Mouse (Mus musculus): ENCODE data around the gene Krt8. TPM values are rescaled to one million over a fixed set of nuclear protein-coding genes. Genes with fewer than 3 reads are reported as not detected.
A peak's percentile ranks its signal among the peaks of the same experiment; 100 is the strongest.

Gene Krt8
- polyA plus RNA-seq, 1 experiment from 2014 or later: 775 TPM

DNA sequence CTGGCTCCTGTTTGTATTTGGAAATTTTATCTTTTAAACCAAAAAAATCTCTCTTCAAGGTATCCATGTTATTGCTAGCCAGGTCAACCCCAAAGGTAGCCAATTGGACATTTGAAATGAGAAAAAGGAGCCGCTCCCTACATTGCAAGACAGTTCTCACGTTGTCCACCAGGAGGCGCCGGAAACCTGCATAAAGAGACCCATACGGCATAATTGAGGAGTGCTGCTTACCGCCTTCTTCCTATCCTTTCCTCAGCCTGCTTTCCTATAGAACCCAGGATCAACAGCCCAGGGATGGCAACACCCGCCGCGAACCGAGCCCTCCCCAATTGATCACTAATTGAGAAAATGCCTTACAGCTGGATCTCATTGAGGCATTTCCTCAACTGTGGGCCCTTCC, 16.2 kb downstream of the Krt8 start:
- H3K4me2 ChIP-seq (replicated peaks): no peak overlapping the region
- H3K36me3 ChIP-seq: no peaks in the 10 kb centered on the region
- under 1% methylated on average over 10 of the region's 10 CpGs for WGBS
- H3K4me3 ChIP-seq (replicated peaks): no peak overlapping the region
- no peak overlapping the region for H3K9ac ChIP-seq
- no peaks in the 10 kb centered on the region for H3K9me3 ChIP-seq
- H3K27ac ChIP-seq: no peak overlapping the region
- peaks cover 12% of the 10 kb centered on the region for H3K4me1 ChIP-seq (replicated peaks)
- H3K27me3 ChIP-seq (replicated peaks): no peaks in the 10 kb centered on the region
- 0 out of 2 replicates have a peak, but pooled peaks have one; percentile 29 for ATAC-seq

- H3K27ac ChIP-seq: no peak overlapping the region
- H3K27me3 ChIP-seq (replicated peaks): no peaks in the 10 kb centered on the region
- H3K4me1 ChIP-seq (replicated peaks): peaks cover 14% of the 10 kb centered on the region
- H3K4me2 ChIP-seq (replicated peaks): peak overlapping the region; percentile 25; the same call in 1 of the 2 replicates
- no peak overlapping the region for H3K9ac ChIP-seq
- H3K36me3 ChIP-seq: no peaks in the 10 kb centered on the region
- WGBS: 20% methylated on average over 6 of the region's 6 CpGs
- ATAC-seq: no peak
- H3K4me3 ChIP-seq (replicated peaks): no peak overlapping the region
- no peaks in the 10 kb centered on the region for H3K9me3 ChIP-seq
These were observed 19.5 kb downstream of the Krt8 start for GRCm38 (mm10) chr15:101984746-101985145.

- Histone ChIP-seq H3K4me3 (replicated peaks) (peak overlapping the region; percentile 29; the same call in 1 of the 2 replicates), H3K27me3 (replicated peaks) (no peaks in the 10 kb centered on the region), H3K4me1 (replicated peaks) (peaks cover 14% of the 10 kb centered on the region), H3K9me3 (no peaks in the 10 kb centered on the region), H3K4me2 (replicated peaks) (peak overlapping the region; percentile 63), H3K27ac (peak overlapping the region; percentile 82), H3K36me3 (no peaks in the 10 kb centered on the region), H3K9ac (peak overlapping the region; percentile 30; the same call in 1 of the 2 replicates)
- 3% methylated on average over 15 of the region's 15 CpGs for WGBS
- peak; percentile 93 for ATAC-seq
These were observed 20.2 kb downstream of the Krt8 start for GRCm38 (mm10) chr15:101983949-101984601.

DNA sequence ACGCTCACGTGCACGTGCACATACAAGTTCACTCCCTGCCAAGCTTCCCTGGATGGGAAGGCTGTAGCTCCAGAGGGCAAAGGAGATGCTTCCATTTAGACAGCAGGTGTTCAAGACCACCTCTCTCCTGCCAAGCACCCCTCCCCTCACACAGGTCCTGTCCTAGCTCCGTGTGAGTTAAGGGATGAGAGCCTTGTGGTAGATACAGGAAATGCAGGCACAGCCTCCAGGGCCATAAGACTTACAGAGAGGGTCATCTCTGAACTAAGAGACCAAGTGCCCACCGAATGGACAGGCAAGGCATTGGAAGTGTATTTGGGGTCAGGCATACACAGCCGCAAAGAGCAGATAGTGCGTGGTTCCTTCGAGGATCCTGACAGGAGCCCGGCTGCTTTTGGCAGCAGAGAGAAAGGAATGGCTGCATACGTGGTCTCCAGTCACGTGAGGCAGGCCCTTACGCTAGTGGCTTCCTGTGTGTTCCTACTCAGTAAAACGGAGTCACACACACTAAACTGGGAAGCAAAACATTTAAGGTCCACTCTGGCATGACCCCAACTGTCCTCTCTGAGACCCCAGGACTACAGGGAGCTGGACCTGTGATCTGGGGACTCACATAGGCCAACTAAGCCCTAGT, 20.9 kb downstream of the Krt8 start:
- Histone ChIP-seq H3K9ac (0 out of 2 replicates have a peak overlapping the region, but pooled peaks have one; percentile 30), H3K36me3 (no peaks in the 10 kb centered on the region), H3K9me3 (no peaks in the 10 kb centered on the region), H3K4me3 (replicated peaks) (0 out of 2 replicates have a peak overlapping the region, but pooled peaks have one; percentile 29), H3K4me2 (replicated peaks) (peak overlapping the region; percentile 63), H3K27ac (peak overlapping the region; percentile 82), H3K4me1 (replicated peaks) (peaks cover 16% of the 10 kb centered on the region), H3K27me3 (replicated peaks) (no peaks in the 10 kb centered on the region)
- ATAC-seq: no peak
- WGBS: 78% methylated on average over 13 of the region's 13 CpGs

- Histone ChIP-seq H3K9ac (no peak overlapping the region), H3K36me3 (no peaks in the 10 kb centered on the region), H3K27me3 (replicated peaks) (no peaks in the 10 kb centered on the region), H3K4me1 (replicated peaks) (peaks cover 38% of the 10 kb centered on the region), H3K4me2 (replicated peaks) (no peak overlapping the region), H3K9me3 (no peaks in the 10 kb centered on the region), H3K4me3 (replicated peaks) (no peak overlapping the region), H3K27ac (peak overlapping the region; percentile 18; the same call in 1 of the 2 replicates)
- 51% methylated on average over 6 of the region's 6 CpGs for WGBS
- no peak for ATAC-seq
These were observed 23.4 kb downstream of the Krt8 start for GRCm38 (mm10) chr15:101980849-101981248.

DNA sequence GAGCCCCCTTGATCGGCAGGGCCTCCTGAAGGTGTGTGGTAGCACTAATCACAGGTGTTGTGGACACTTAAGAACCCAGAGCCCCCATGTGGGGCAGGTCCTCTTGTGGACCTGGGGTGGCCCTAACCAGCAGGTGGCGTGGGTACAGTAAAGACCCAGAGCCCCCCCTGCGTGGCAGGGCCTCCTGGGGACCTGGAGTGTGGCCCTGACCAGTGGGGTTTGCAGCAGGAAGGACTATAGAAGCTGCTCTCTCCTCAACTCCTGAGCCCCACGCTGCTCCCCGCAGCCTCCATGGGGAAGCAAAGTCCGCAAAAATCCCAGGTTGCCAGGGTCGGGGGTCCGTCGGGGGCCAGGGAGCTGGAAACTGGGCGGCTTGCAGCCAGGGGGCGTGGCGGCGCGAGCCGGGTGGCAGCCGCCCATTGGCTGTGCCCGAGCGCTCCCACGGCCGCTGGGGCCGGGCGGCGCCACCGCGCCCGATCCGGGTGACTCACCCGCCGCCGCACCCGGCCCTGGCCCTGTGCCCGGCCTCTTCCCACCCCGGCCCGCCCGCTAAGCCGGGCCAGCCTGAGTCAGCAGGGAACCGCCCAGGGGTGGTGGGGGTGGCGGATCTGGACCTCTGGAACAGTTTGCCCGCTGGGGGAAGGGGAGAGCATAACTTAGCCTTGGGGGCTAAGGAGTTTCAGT, 27.1 kb downstream of the Krt8 start:
- 2% methylated on average over 39 of the region's 39 CpGs for WGBS
- no peaks in the 10 kb centered on the region for H3K27me3 ChIP-seq (replicated peaks)
- H3K4me2 ChIP-seq (replicated peaks): peak overlapping the region; percentile 65
- peaks cover 52% of the 10 kb centered on the region for H3K4me1 ChIP-seq (replicated peaks)
- H3K36me3 ChIP-seq: no peaks in the 10 kb centered on the region
- H3K27ac ChIP-seq: peak overlapping the region; percentile 97
- no peaks in the 10 kb centered on the region for H3K9me3 ChIP-seq
- ATAC-seq: peak; percentile 92
- H3K4me3 ChIP-seq (replicated peaks): peak overlapping the region; percentile 23
- H3K9ac ChIP-seq: peak overlapping the region; percentile 56

GRCm38 (mm10) chr15:101976641-101977040, 27.6 kb downstream of the Krt8 start:
- WGBS: 43% methylated on average over 3 of the region's 3 CpGs
- Histone ChIP-seq H3K4me1 (replicated peaks) (peaks cover 52% of the 10 kb centered on the region), H3K27me3 (replicated peaks) (no peaks in the 10 kb centered on the region), H3K4me2 (replicated peaks) (peak overlapping the region; percentile 65), H3K27ac (peak overlapping the region; percentile 97), H3K36me3 (no peaks in the 10 kb centered on the region), H3K9me3 (no peaks in the 10 kb centered on the region), H3K4me3 (replicated peaks) (no peak overlapping the region), H3K9ac (peak overlapping the region; percentile 56)
- no peak for ATAC-seq

- peak overlapping the region; percentile 97 for H3K27ac ChIP-seq
- no peak overlapping the region for H3K9ac ChIP-seq
- peak; percentile 75 for ATAC-seq
- H3K4me1 ChIP-seq (replicated peaks): peaks cover 52% of the 10 kb centered on the region
- H3K27me3 ChIP-seq (replicated peaks): no peaks in the 10 kb centered on the region
- H3K4me3 ChIP-seq (replicated peaks): no peak overlapping the region
- WGBS: 46% methylated on average over 5 of the region's 5 CpGs
- peak overlapping the region; percentile 24; the same call in 1 of the 2 replicates for H3K4me2 ChIP-seq (replicated peaks)
- H3K36me3 ChIP-seq: no peaks in the 10 kb centered on the region
- no peaks in the 10 kb centered on the region for H3K9me3 ChIP-seq
These were observed 28.3 kb downstream of the Krt8 start for GRCm38 (mm10) chr15:101976023-101976422.

GRCm38 (mm10) chr15:101974083-101974845, 30.0 kb downstream of the Krt8 start:
- no peak overlapping the region for H3K9ac ChIP-seq
- peak overlapping the region; percentile 33; the same call in 1 of the 2 replicates for H3K27ac ChIP-seq
- no peaks in the 10 kb centered on the region for H3K9me3 ChIP-seq
- H3K4me2 ChIP-seq (replicated peaks): no peak overlapping the region
- ATAC-seq: no peak
- H3K27me3 ChIP-seq (replicated peaks): no peaks in the 10 kb centered on the region
- H3K4me1 ChIP-seq (replicated peaks): peaks cover 47% of the 10 kb centered on the region
- 58% methylated on average over 16 of the region's 16 CpGs for WGBS
- no peaks in the 10 kb centered on the region for H3K36me3 ChIP-seq
- no peak overlapping the region for H3K4me3 ChIP-seq (replicated peaks)

DNA sequence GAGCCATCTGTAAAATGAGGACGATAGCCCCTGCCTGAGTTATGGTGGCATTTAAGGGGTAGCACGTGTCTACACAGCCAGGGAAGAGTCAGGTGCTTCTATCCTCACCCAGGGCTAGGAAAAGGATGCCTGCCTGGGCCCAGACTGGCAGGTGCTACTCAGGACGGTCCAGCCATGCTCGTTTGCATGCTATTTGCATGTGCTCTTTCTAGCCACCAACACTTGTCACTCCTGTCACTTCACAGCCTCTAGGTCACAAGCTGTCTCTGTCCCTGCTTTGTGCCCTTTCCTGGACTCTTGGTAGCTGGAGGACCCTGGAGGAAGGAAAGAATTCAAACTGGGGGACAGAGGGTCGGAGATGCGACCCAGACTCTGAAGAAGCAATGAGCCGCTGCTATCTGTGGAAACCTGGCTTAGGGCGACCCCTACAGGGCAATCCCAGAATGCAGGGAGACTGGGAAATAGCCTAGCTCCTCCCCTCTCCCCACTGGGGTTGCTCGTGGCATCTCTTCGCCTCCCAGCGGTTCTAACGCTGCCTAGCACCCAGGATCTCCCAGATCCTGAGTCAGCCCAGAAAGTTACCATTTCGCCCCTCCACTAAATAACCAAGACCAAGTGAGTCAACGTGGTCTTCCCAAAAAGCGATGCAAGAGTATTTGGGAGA, 30.7 kb downstream of the Krt8 start:
- no peak overlapping the region for H3K4me3 ChIP-seq (replicated peaks)
- H3K27me3 ChIP-seq (replicated peaks): no peaks in the 10 kb centered on the region
- H3K9me3 ChIP-seq: no peaks in the 10 kb centered on the region
- WGBS: 15% methylated on average over 15 of the region's 15 CpGs
- H3K4me1 ChIP-seq (replicated peaks): peaks cover 46% of the 10 kb centered on the region
- peak overlapping the region; percentile 33; the same call in 1 of the 2 replicates for H3K27ac ChIP-seq
- no peak; the same call in 1 of the 2 replicates for ATAC-seq
- H3K36me3 ChIP-seq: no peaks in the 10 kb centered on the region
- no peak overlapping the region for H3K9ac ChIP-seq
- 0 out of 2 replicates have a peak overlapping the region, but pooled peaks have one; percentile 22 for H3K4me2 ChIP-seq (replicated peaks)

GRCm38 (mm10) chr15:101970536-101970935, 33.7 kb downstream of the Krt8 start:
- Histone ChIP-seq H3K9ac (no peak overlapping the region), H3K36me3 (no peaks in the 10 kb centered on the region), H3K9me3 (no peaks in the 10 kb centered on the region), H3K4me3 (replicated peaks) (no peak overlapping the region), H3K27me3 (replicated peaks) (no peaks in the 10 kb centered on the region), H3K4me1 (replicated peaks) (peaks cover 19% of the 10 kb centered on the region), H3K4me2 (replicated peaks) (no peak overlapping the region), H3K27ac (peak overlapping the region; percentile 2; the same call in 1 of the 2 replicates)
- WGBS: 9% methylated on average over 3 of the region's 6 CpGs
- no peak for ATAC-seq
